Comparison of ENCODE assay signal across 22 mouse cellular contexts in genomic region chr3:84492148-84492547, GRCm38 (mm10). TPM values are rescaled to one million over a fixed set of nuclear protein-coding genes. Genes with fewer than 3 reads are reported as not detected.
DNase-seq lines count a peak whose midpoint lies in the region; ATAC-seq and TF ChIP-seq lines count a peak whose summit lies in the region.
"Had no signal": no experiment of that assay in that cellular context is flagged by ENCODE, and none has a peak within 500 bp of the region (broad histone marks: within the 10 kb centered on the region; RNA-seq: fewer than 3 reads in every experiment).

No protein-coding gene starts in this region.

- H3K27me3 ChIP-seq in lung, postnatal 0 days (replicated peaks; ENCODE audit: insufficient read depth, low read length): no peaks in the 10 kb centered on the region
- no peaks in the 10 kb centered on the region for H3K27me3 ChIP-seq in ES-Bruce4 (ENCODE audit: control insufficient read depth, insufficient read depth, low read length, poor library complexity, severe bottlenecking)
- H3K27me3 ChIP-seq in hindbrain, embryonic 12.5 days: no peaks in the 10 kb centered on the region
- H3K27me3 ChIP-seq: embryonic facial prominence, embryonic 12.5 days; forebrain, embryonic 12.5 days; hindbrain, embryonic 15.5 days had no signal

- no peaks in the 10 kb centered on the region for H3K4me1 ChIP-seq in lung, postnatal 0 days (ENCODE audit: insufficient read depth, low read depth, low read length)
- H3K4me1 ChIP-seq in ES-Bruce4 (ENCODE audit: control insufficient read depth, insufficient read depth, low read length): peaks cover 2% of the 10 kb centered on the region
- H3K4me1 ChIP-seq in hindbrain, embryonic 12.5 days: peaks cover 10% of the 10 kb centered on the region
- H3K4me1 ChIP-seq: embryonic facial prominence, embryonic 12.5 days had no signal

- peak; percentile 66 for DNase-seq in lung, postnatal 0 days (ENCODE audit: low spot score)
- DNase-seq in lung, postnatal 10 days: no peak
- no peak for DNase-seq in thymus, postnatal 36 days
- DNase-seq: adrenal gland, postnatal 10 days; B cell, adult 2 months; cerebellum, adult 11 months; cerebellum, adult 8-10 months; cerebellum, postnatal 14 days; gastrocnemius, adult 2 months; gastrocnemius, postnatal 25 days; heart, adult 18-20 months; heart, postnatal 10 days; heart, postnatal 4 days had no signal

- 45% methylated on average over 4 of the region's 4 CpGs for WGBS in lung, postnatal 0 days
- 87% methylated on average over 4 of the region's 4 CpGs for WGBS in hindbrain, embryonic 12.5 days

- H3K9ac ChIP-seq in lung, postnatal 0 days (replicated peaks; ENCODE audit: low read depth): no peak overlapping the region
- H3K9ac ChIP-seq in ES-Bruce4 (ENCODE audit: low read depth, poor library complexity, severe bottlenecking): no peak overlapping the region
- H3K9ac ChIP-seq in hindbrain, embryonic 12.5 days: no peak overlapping the region
- H3K9ac ChIP-seq: embryonic facial prominence, embryonic 12.5 days; forebrain, embryonic 12.5 days; hindbrain, embryonic 15.5 days had no signal

- no peak for TF ChIP-seq POLR2A in ES-Bruce4 (IDR thresholded peaks at IDR 0.05; ENCODE audit: insufficient read depth, low read length)

- H3K9me3 ChIP-seq in lung, postnatal 0 days (ENCODE audit: low read length): no peaks in the 10 kb centered on the region
- H3K9me3 ChIP-seq in ES-Bruce4 (replicated peaks; ENCODE audit: control insufficient read depth, insufficient read depth, low read length, poor library complexity, severe bottlenecking): no peaks in the 10 kb centered on the region
- H3K9me3 ChIP-seq in hindbrain, embryonic 12.5 days (replicated peaks): no peaks in the 10 kb centered on the region
- H3K9me3 ChIP-seq: embryonic facial prominence, embryonic 12.5 days; forebrain, embryonic 12.5 days; heart, embryonic 10.5 days; hindbrain, embryonic 15.5 days had no signal

- H3K4me3 ChIP-seq in lung, postnatal 0 days (ENCODE audit: low read depth, low read length): no peak overlapping the region
- no peak overlapping the region for H3K4me3 ChIP-seq in ES-Bruce4 (ENCODE audit: low read depth, low read length)
- no peak overlapping the region for H3K4me3 ChIP-seq in hindbrain, embryonic 12.5 days
- H3K4me3 ChIP-seq: embryonic facial prominence, embryonic 12.5 days; forebrain, embryonic 12.5 days; gastrocnemius, adult 2 months; heart, embryonic 10.5 days; hindbrain, embryonic 15.5 days had no signal

- H3K4me2 ChIP-seq in lung, postnatal 0 days (replicated peaks; ENCODE audit: low read depth, low read length): no peak overlapping the region
- H3K4me2 ChIP-seq in hindbrain, embryonic 12.5 days (replicated peaks): no peak overlapping the region
- H3K4me2 ChIP-seq: embryonic facial prominence, embryonic 12.5 days; forebrain, embryonic 12.5 days; hindbrain, embryonic 15.5 days had no signal

- H3K27ac ChIP-seq in lung, postnatal 0 days (ENCODE audit: low read length): no peak overlapping the region
- 0 out of 2 replicates have a peak overlapping the region, but pooled peaks have one; percentile 5 for H3K27ac ChIP-seq in ES-Bruce4 (ENCODE audit: insufficient read depth, low read length)
- H3K27ac ChIP-seq in hindbrain, embryonic 12.5 days: no peak overlapping the region
- H3K27ac ChIP-seq: embryonic facial prominence, embryonic 12.5 days; forebrain, embryonic 12.5 days; gastrocnemius, adult 2 months; heart, embryonic 10.5 days; hindbrain, embryonic 15.5 days had no signal

- no peak for TF ChIP-seq EP300 in lung, postnatal 0 days (IDR thresholded peaks at IDR 0.05)
- TF ChIP-seq EP300 in ES-Bruce4 (IDR thresholded peaks at IDR 0.05; ENCODE audit: insufficient read depth, low read depth, low read length): no peak

- peak; percentile 66 for ATAC-seq in lung, postnatal 0 days
- peak; percentile 94 for ATAC-seq in granulocyte monocyte progenitor cell, adult 5-6 weeks (replicated peaks; ENCODE audit: poor library complexity, severe bottlenecking)
- no peak for ATAC-seq in hindbrain, embryonic 12.5 days (ENCODE audit: low FRiP score)
- ATAC-seq: CD4-positive, CD25-positive, alpha-beta regulatory T cell, adult 4 months; forebrain, embryonic 16.5 days had no signal

- no peaks in the 10 kb centered on the region for H3K36me3 ChIP-seq in lung, postnatal 0 days (ENCODE audit: insufficient read depth, low read length)
- H3K36me3 ChIP-seq in ES-Bruce4 (ENCODE audit: control insufficient read depth, insufficient read depth, low read length, poor library complexity, severe bottlenecking): no peaks in the 10 kb centered on the region
- H3K36me3 ChIP-seq in hindbrain, embryonic 12.5 days: no peaks in the 10 kb centered on the region
- H3K36me3 ChIP-seq: hindbrain, embryonic 15.5 days had no signal

- TF ChIP-seq CTCF in lung, postnatal 0 days (IDR thresholded peaks at IDR 0.05): no peak
- TF ChIP-seq CTCF in ES-Bruce4 (IDR thresholded peaks at IDR 0.05; ENCODE audit: low read depth, low read length): no peak

RNA-seq across cellular contexts. Expression of gene Fhdc1, which starts 11.9 kb away (rescaled TPM):
- polyA plus RNA-seq in lung, postnatal 0 days (2015; fragmentation: Nextera tagmentation; extraction: Ambion mirVana): 15.5 and 16.7 TPM in 2 replicates
- polyA plus RNA-seq in ES-Bruce4 (2011; ENCODE audit: insufficient read depth, insufficient read length, low read depth, missing spikeins): 1.8 and 3.4 TPM in 2 replicates
- not detected in 2 replicates for total RNA-seq in granulocyte monocyte progenitor cell, adult 5-6 weeks (2014; fragmentation: Nextera tagmentation)
- total RNA-seq in granulocyte monocyte progenitor cell, adult 5-6 weeks (2017): 0.30 TPM in 1 of 2 replicates, not detected in the other
- polyA plus RNA-seq in hindbrain, embryonic 12.5 days (2016; fragmentation: Nextera tagmentation; extraction: Ambion mirVana): 5.8 and 6.0 TPM in 2 replicates
